Mouse (Mus musculus): ENCODE measurements around the gene Med24.
A peak's percentile ranks its signal among the peaks of the same experiment; 100 is the strongest.
"Not testable (repeated sequence)": the region's sequence is repeated elsewhere in the genome, so short reads cannot be mapped to it uniquely, and the experiment has no call there.

The Med24 gene

DNA sequence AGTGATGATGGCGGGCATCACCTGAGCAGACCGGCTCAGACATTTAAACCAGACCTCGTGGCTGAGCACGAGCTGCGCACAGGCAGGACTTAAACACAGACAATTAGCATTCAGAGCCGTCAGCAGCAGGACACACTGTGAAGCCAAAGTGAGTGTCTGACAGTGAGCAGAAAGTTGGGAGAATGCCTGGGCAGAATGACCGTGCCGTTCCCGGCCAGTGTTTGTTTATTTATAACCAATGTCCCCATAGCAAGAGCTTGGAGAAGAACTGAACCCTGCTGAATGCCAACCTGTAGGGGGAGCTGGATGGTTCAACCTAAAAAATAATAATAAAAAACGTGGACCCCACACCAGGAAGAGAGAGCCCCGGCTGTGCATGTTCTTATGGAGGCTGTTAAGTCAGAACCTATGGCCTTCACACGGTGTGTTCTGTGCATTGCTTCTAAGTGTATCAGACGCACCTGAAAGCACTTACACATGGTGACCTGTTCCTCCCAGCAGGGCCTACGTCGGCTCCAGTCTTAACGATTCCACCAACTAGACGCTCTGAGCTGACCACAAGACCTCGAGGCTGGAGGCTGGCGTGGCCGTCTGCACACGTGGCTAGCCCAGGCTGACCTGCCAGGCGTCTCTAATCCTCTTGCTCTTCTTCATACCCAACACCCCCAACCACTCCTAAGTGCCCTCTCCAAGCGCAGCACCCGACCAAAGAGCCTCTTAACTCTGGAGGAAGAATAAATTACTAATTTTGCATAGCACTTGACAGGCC is 7.6 kb downstream of the Med24 start:
- peak; percentile 18 to 64 for DNase-seq (ENCODE audit: low spot score in 2 of 2)

DNA sequence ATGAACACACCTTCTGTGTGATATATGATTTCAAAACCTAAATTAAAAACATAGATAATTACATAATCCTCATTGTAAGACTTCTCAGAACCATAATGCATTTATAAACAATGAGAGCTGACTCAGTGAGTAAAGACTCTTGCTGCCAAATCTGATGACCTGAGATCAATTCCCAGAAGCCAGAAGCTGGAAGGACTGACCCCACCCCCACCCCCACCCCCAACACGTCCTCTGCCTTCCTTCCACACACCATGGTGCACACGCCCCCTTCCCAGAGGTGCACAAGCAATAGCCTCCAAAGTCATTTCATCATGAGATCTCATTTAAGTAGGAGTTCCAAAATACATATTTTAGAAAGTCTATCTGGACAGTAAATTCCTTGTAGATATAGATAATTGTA is 8.5 kb downstream of the Med24 start:
- DNase-seq (ENCODE audit: low spot score in 2 of 2): no peak

GRCm38 (mm10) chr11:98717904-98718303 is 11.3 kb downstream of the Med24 start:
- DNase-seq (ENCODE audit: low spot score in 2 of 2): peak in 1 of 2 experiments; percentile 28

DNA sequence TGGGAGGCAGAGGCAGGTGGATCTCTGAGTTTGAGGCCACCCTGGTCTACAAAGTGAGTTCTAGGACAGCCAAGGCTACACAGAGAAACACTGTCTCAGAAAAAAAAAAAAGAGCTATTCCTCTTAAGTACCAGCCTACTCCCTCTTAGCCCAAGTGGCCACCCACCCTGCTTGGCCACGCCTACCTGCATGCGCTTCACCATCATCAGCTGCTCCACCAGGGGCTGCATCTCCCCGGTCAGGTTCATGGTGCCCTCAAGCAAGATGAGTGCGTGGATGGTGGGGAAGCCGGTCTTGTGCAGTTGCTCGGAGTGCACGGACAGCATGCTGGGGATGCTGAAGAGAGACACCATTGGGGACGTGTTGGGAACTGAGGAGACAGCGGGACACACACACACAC is 13.3 kb downstream of the Med24 start:
- no peak for DNase-seq (ENCODE audit: low spot score in 2 of 2)

DNA sequence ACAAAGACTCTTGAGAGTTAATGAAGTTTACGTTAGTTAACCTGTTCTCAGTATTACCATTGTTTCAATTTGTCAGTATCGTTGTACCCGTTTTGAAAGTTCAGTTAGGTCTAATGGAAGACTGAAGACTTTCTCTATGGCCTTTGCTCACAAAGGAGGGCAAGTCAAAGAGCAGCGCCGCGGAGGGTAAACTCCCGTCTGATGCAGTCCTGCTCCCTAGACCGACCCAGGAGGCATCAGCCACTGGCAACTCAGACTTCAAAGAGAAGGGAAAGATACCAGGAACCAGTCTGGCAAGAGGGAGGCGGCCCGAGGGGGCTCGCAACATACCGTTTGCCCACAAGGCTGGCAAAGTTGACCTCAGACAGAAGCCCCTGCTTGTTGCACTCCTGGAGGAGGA is 15.5 kb downstream of the Med24 start:
- no peak for DNase-seq (ENCODE audit: low spot score in 2 of 2)

GRCm38 (mm10) chr11:98712009-98712408 is 17.2 kb downstream of the Med24 start:
- not testable (repeated sequence) for DNase-seq (ENCODE audit: low spot score in 2 of 2)

DNA sequence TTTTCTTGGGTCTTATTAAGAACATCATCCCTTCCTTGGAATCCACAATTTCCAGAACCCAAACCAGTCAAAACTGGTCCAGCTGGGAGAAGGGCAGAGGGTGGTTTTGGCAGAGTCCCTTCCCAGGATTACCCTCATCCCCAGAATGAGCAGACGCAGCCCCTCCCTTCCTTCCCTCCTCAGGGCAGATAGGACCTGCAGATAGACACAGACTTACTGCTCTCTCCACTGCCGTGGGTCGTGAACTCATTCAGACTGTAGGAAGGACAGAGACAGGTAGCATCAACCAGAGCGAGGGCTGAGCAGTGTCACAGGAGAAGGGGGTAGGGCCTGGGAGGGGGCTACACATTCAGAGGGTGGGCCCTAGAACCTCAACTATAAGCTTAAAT is 18.2 kb downstream of the Med24 start:
- no peak for DNase-seq (ENCODE audit: low spot score in 2 of 2)

DNA sequence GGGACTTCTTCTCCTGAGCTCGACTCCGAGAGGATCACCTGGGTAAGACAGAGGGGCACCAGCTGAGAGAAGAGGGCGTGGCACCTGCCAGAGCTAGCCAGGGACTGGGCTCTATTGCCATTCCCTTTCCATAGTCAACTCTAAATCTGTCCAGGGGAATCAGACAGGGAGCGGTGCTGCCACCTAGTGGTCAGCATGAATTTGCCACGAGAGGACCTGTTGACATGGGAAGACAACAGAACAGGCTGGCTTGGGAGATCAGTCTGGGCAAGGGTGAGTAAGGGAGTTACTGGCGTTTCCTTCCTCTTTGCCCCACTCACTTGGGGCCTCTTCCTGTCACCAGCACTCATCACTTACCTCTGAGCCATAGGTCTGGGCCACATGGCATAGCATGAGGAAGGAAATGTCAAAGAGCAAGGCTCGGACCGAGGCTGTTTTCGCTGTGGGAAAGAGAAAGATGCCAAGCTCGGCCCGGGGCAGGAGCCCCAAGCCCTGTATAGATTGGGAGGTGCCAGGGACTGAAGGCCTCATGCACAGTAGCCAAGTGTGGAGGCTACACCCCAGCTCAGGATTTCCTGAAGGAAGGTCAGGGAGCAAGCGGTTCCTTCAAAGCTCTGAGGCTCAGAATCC is 18.7 kb downstream of the Med24 start:
- peak; percentile 60 to 78 for DNase-seq (ENCODE audit: low spot score in 2 of 2)

GRCm38 (mm10) chr11:98709001-98709741 is 20.1 kb downstream of the Med24 start:
- peak; percentile 46 to 48 for DNase-seq (ENCODE audit: low spot score in 2 of 2)

DNA sequence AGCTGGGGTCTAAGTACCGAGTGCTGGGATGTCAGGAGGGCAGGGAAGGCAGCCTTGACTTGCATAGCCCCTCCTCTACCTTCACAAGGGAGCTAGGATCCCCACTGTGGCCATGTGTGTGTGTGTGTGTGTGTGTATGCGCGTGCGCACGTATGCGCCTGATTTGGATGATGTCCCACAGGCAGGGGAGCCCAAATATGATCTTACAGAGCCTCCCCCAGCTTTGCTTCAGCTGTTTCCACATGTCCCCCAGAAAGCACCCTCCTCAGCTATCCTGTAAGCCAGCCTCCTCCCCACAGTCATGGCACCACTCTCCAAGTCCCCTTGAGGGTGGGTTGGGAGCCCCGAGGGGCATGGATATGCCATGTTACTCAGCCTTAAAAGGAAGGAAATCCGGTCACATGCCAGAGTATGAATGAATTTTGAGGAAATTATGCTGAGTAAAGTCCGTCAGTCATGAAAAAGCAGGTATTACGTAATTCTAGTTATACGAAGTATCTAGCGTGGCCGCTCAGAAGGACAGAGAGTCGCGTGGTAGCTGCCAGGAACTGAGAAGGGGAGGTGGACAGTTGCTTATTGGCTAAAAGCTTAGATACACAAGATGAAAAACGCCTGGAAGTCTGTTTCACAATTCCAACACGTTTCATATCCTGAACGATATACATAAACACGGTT is 20.8 kb downstream of the Med24 start:
- no peak for DNase-seq (ENCODE audit: low spot score in 2 of 2)

DNA sequence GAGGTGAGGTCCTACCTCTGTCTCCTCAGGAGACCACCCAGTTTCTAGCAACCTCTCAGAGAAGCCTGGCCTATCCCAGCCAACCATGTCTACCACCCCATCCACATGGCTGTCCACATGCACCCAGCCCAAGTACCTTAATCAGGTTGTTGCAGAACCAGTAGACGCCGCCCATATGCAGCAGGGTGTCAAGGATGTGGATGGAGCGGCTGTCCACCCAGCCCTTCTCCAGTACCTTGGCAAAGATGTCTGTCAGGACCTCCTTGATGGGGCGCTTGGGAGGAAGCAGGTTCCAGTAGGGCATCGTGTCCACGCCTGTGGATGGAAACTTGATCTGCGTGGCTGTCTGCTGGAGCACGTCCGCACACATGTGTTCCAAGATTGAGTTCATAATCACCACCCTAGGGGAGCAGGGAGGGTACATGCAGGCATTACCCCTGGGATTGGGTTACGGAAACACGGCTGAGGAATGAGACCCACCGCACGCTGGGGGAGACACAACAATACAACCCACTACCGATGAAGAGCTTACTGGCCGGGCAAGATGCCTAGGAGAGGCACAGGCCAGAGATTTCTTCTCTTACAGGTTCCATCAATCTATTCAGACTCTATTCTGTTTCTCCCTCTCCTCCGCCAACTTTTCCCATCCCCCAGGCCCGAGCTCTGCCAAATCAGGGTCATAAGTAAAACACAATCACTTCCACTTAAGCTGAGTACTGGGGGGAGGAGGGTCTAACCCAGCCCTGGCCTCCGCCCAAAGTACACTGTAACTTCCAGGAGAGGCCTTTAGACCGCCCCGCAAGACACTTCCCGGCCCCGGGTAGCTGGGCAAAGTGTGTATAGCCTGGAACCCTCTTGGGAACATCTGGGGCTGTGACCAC is 21.6 kb downstream of the Med24 start:
- DNase-seq (ENCODE audit: low spot score in 2 of 2): no peak

DNA sequence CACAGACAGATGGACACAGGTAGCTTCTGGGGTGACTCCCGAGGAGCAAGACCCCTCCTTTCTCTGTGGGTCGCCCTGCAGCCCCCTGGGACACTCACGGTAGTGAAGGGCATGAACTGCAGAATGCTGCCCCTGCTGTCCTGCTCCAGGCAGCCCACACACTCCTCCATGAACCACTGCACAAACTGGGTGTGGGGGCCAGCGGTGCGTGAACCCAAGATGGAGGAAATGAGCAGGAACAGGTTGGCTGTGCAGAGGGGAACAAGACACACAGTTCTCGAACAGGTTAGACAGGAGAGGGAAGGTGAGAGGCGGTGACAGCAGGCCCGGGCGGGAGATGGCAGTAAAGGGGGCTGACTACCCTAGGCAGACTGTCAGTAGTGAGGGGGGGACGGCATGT is 24.2 kb downstream of the Med24 start:
- no peak for DNase-seq (ENCODE audit: low spot score in 2 of 2)

DNA sequence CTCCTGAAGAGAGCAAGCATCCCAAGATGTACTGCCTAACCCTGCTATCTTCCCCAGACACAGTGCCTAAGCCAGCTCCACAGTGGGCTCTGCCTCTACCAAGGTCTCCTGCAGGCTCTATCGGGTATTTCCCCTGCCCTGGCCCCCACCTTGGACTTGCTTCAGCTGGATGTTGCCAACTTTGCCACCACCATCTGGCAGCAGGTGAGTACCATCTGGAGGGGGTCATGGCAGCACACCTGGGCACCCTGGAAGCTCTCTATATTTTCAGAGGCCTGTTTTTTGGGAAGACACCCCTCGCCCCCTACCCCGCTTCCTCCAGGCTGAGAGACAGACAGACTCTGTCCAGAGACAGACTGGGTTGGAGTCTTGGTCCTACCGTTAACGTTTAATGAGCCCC is 26.9 kb downstream of the Med24 start:
- DNase-seq (ENCODE audit: low spot score in 2 of 2): no peak

- DNase-seq (ENCODE audit: low spot score in 2 of 2): no peak
Observed at GRCm38 (mm10) chr11:98701213-98701670, 28.0 kb downstream of the Med24 start, which contains the start of gene Csf3. Gene Csf3 (plus strand): TSS chr11:98701263.

DNA sequence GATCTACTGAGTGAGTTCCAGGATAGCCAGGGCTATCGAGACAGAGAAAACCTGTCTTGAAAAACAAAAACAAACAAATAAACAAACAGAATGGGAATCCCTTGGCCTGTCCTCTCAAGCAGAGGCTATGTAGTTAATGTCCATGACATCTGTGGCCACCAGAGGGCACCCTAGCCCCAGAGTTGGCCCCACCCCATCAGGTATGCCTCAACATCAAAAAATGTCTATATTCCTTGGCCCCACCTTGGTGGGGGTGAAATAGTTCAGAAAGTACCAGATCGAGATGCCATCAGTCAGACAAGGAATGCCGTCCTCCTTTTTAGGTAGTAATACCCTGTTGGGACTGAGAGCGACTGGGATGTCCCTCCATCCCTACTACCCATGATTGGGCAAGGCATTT is 29.3 kb downstream of the Med24 start:
- DNase-seq (ENCODE audit: low spot score in 2 of 2): peak; percentile 65 to 68

- no peak for DNase-seq (ENCODE audit: low spot score in 2 of 2)
Observed at GRCm38 (mm10) chr11:98698849-98699640, 30.2 kb downstream of the Med24 start.

DNA sequence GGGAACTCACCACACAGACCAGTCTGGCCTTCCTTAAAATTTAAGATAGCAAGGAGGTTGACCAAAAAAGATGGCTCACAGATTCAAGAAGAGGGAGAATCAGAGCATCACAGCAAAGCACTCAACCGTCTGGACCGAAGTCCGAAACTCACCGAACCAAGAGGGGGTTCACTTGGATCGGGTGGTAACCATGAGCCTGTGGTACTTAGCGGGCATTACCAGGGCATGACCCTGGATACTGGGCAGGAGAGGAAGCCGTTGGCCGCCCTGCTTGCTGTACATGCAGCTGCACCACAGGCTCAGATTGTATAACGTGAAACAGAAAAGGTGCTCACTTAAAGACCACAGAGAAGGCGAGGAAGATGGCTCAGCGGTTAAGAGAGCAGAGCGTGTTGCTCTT is 32.0 kb downstream of the Med24 start:
- DNase-seq (ENCODE audit: low spot score in 2 of 2): no peak

DNA sequence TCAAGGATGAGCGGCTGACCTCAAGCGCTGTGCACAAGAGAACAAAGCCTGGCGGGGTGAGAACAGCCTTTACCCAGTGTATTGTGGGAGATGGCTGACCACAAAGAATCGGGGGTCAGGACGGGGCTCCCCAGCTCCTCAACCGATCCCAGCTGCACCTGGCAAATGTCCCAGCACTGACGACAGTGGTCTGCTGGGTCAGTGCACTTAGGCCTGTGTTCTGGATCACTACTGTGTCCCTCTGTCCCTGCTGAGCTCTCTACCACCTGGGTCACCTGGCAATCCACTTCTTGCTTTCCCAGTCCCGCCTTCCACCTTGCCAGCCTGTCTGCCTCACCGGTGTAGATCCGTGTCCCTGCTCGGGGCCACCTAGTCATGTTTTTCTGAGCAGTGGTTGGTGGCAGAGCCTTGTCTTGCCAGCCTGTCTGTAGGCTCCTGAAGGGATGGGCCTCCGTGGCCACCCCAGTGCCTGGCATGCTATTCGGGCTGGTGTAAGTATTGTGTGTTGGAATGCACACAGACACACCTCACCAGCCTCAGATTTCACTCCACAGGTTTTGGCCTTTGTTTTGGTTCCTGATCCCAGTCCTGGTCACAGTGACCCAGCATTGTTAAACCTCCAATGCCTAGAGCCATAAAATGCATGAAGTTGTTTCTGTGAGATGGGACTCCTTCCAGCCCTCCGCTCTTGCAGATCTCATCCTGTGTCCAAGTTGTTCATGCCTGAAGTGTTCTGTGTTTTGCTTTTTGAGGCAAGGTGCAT is 32.6 kb downstream of the Med24 start:
- no peak for DNase-seq (ENCODE audit: low spot score in 2 of 2)

DNA sequence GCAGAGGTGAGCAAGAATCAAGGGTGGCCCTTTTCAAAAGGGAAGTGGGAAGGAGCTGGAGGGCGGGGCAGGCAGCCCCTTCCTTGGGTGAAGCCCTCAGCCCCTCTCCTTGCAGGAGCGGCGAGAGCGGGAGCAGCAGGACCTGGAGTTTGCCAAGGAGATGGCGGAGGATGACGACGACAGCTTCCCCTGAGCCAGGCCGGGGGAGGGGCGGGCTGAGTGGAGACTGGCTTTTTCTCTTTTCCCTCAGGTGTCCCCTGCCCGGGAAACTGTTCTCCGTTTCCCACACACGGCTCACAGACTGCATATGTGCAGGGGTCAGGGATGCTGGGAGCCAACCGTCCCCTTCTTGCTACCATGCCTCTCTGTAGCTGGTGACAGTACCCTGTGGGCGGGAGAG is 33.8 kb downstream of the Med24 start:
- DNase-seq (ENCODE audit: low spot score in 2 of 2): no peak

Measured in urinary bladder, adult 18-20 months (tissue).